Mouse (Mus musculus) adipocyte (in vitro differentiated cells): ENCODE results near the gene Cldn3.
"Not testable (repeated sequence)": the region's sequence is repeated elsewhere in the genome, so short reads cannot be mapped to it uniquely, and the experiment has no call there.

Experiments used
- DNase-seq: peaks from one replicate; pipeline ENCODE4 v3.0.0-alpha.2; 2016; ENCODE audit warnings: low spot score

Cldn3 gene

DNA sequence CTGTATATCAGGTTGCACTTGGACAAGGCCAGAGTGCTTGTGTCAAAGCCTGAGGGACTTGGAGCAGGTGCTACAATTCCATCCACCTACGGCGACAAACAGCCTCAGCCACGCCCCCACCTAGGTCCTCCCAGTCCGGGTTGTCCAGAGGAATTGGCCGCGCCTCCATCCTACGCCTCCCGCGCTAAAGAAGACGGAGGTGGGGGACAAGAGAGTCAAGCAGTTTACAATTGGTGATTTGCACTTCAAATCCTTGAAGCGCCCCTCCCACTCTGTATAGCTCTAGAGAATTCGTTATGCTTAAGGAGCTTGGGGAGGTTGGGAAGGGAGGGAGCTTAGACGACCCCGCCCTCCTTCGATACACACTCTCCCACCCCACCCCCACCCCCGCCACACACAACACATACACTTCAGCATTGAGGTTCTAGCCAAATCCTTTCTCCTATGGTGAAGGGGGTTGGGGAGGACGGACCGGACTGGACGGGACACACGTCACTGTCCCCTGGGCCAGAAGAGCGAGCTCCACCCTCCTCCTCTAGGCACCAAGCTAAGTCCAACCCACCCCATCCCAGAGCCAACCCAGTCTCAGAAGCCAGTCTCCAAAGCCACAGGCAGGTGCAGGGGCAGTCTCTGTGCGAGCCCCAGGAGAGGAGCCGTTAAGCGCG lies at the start of gene Cldn3:
TSS of gene Cldn3 (plus strand) at position 582 of the 665 bp plus-strand sequence.
- DNase-seq, result no peak

DNA sequence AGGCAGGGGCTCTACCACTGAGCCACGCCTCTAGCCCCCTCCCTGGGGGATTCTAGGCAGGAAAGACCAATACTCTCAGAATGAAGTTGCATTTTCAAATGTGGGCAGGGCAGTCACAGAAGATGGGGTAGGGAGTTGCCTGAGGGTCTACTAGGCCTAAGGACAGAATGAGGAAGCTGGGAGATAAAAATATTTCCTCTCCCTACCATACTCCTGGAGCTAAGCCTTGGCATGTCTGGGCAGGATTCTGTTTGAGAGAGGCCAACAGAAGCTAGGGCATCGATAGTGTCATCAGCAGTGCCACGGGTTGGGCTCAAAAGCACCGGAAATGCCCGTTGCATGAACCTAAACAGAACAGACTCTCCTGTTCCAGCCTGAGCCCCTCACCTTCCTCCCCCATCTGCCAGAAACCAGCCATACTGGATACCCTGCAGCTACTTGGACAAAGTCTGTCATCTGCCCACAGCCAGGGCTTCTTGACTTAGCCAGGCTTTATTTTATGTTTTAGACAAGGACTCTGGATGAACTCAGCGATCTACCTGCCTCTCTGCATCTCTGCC lies 49.3 kb upstream of the Cldn3 start:
- DNase-seq, result no peak

DNA sequence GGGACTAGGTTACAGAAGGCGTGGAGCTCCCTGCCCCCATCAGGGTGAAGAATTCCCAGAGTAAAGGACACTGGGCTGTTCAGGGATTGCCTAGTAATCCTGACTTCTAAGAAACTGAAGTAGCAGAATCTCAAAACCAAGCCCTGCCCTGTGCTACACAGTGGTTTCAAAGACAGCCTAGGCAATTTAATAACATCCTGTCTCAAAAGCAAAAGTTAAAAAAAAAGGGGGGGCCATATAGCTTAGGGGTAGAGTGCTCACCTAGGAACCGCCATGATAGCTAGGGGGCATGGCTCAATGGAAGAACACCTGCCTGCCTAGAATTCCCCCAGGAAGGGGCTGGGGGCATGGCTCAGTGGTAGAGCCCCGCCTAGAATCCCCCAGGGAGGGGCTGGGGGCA lies 46.9 kb upstream of the Cldn3 start:
- no peak for DNase-seq

DNA sequence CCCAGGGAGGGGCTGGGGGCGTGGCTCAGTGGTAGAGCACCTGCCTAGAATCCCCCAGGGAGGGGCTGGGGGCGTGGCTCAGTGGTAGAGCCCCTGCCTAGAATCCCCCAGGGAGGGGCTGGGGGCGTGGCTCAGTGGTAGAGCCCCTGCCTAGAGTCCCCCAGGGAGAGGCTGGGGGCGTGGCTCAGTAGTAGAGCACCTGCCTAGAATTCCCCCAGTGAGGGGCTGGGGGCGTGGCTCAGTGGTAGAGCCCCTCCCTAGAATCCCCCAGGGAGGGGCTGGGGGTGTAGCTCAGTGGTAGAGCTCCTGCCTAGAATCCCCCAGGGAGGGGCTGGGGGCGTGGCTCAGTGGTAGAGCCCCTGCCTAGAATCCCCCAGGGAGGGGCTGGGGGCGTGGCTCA lies 46.5 kb upstream of the Cldn3 start:
- DNase-seq, result not testable (repeated sequence)

DNA sequence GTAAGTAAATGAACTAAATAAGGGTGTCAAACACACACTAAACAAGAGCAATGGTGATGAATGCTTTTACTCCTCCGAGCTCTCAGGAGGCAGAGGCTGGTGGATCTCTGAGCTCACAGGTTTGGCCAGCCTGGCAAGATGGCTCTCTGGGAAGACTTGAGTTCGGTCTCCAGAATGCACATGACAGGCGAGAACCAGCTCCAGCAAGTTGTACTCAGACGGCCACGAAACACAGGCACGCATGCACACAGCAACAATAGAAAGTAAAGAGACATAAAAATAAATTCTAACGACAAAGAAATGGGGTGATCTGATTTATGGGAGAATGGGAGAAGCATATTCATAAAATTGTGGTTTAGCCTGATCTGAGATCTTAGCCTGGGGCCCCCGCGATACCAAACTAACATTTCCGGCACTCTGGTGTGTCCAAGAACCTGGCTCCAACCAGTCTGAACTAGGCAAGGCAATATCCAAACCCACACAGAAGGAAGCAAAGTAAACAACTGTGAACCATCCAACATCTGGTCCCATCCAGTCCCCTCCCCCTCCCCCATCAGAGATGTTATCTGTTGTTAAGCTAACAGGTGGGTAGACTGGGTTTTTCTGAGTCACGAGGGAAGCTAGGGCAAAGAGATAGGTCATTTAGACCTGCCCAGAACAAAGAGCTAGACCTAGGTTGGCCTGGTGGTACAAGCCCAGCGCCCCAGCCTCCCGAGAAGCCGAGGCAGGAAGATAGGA lies 44.4 kb upstream of the Cldn3 start:
- DNase-seq, result no peak

DNA sequence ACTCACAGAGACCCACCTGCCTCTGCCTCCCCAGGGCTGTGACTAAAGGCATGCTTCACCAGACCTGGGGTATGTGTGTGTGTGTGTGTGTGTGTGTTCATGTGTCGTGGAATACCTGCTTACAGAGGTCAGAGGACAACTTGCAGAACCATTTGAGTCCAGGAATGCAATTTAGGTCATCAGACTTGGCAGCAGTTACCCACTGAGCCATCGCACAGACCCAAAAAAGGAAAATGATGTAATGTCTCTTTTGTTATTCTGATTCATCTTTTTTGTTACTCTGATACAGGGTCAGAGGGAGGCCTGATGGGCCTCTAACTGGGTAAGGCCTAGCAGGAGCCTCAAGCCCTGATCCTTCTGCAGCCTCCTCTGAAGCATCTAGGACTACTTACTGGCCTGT lies 43.3 kb upstream of the Cldn3 start:
- DNase-seq, result no peak

DNA sequence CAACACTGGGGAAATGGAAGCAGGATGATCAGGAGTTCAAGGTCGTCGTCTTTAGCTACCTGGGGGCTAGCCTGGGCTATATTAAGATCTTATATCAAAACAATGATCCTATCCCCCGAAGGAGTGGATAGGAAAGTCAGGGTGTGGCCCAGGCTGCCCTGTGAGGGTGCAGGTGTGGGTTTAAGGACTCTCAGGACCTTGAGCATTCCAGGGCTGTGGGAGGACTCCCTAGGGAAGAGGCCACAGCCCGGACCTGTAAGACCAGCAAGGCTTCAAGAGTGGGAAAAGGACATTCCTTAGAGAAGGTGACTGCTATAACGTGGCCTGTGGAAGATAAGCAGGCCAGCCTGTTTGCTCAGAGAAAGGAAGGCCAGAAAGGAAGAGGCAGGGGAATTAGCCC lies 41.8 kb upstream of the Cldn3 start:
- no peak for DNase-seq

DNA sequence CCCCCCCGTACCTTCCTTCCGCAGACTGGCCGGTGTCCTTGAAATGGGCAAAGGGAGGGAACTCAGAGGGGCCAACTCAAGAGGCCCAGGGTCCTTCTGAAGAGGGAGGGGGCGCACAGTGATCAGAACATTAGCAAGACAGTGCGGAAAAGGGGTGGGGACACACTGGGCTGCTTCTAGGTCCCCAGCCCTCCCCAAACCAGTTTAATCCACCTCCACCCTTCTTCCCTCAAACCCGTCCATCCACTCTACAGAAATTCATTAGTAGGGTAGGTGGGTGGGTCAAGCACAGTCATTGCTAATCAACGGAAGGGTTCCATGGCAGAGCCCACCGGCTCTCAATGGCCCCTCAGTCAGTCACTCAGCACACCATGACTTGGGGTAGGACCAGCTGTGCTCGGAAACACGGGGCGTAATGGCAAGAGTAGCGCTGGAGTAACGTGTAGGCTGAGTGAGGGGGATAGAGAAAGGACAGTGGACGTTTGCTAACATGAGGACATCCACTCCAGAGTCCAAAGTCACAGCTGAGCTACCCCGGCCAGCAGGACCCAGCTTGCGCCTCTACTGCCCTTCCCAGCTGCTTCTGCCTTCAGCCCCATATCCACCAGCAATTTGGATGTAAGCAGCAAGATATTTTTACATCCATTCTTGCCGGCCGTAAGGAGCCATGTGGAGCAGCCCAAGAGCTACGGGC lies 40.6 kb upstream of the Cldn3 start:
- DNase-seq, result no peak

DNA sequence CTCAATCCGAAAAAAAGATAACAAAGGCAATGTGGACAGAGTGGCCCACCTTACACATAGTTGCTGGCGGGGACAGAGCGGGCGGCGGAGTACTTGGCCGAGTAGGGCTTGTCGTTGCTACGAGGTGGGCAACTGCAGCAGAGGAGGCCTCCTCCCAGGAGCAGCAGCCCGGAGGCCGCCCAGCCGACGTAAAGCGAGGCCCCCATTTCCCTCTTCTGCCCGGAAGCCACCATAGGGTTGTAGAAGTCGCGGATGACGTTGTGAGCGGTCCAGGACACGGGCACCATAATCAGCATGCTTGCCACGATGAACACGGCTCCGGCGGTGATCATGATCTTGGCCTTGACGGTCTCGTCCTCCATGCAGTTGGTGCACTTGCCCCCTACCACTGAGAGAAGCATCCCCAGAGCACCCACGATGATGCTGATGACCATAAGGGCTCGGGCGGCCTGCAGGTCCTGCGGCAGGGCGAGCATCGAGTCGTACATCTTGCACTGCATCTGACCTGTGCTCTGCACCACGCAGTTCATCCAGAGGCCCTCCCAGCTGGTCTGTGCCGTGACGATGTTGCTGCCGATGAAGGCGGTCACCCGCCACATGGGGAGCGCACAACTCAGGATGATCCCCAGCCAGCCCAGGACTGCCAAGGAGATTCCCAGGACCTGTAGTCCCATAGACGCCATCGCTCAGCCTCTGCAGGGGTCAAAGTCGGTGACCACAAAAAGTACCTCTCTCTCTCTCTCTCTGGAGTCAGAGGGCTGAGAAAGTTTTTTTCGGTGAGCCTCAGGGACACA lies 39.8 kb upstream of the Cldn3 start:
- no peak for DNase-seq

DNA sequence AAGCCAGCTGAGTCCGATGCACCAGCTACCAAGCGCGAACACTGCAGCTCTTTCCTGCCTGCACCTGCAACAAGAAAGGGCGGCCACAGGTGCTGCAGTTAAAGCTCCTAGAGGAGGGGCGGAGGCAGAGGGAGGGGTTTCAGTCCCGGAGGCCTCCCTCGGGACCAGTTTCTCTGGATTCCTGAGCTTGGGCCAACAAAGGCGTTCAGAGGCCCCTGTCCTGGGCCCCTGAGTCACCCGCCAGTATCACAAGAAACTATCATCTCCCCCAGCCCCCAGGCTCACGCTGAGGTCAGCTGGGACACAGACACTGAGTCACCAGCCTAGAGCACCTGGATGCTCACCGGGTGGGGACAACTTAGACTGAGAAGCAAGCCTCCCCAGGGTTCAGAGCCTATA lies 39.2 kb upstream of the Cldn3 start, which contains the start of gene Cldn4:
TSS of gene Cldn4 (minus strand) at position 78 of the 399 bp plus-strand sequence.
- no peak for DNase-seq

DNA sequence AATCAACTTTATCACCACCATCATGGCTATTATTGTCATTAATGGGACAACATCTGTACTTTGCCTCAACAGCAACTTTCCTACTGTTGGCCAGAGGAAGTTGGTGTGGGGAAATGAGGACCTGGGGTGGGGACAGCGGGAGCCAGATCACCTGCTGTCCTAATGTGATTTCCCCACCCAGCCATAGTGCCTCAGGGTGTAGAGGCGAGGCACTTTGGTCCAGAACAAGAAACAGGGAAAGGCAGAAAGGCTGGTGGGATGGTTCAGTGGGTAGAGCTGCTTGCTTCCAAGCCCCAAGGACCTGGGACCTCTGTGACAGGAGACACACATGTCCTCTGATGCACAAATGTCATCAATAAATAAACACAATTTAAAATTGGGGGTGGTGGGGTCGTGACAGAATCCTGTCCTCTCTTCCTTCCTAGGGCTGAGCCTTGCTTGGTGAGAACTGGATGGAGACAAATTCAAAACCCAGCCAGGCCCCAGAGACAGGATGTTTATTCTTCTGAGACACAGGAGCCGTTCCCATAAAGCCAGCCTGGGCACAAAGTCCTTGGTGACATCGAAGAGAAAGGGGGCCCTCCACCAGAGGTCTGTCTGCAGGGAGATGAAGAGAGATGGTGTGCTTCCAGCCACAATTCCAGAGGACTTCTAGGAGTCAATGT lies 38.5 kb upstream of the Cldn3 start:
- DNase-seq, result no peak

DNA sequence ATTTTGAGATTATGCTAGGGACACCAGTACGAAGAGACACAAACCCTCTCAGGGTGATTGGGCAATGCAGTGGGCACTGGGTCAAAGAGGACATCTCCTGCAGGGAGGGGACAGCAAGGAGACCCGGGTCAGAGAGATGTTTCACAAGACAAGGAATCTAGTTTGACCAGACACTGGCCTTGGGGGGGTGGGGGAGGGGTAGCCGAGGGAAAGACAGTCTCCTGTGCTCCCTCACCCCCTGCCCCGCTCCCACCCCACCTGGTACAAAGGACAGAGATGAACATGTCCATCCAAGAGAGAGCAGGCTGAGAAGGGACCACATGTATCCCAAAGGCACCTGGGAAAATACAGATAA lies 38.0 kb upstream of the Cldn3 start:
- DNase-seq, result no peak

DNA sequence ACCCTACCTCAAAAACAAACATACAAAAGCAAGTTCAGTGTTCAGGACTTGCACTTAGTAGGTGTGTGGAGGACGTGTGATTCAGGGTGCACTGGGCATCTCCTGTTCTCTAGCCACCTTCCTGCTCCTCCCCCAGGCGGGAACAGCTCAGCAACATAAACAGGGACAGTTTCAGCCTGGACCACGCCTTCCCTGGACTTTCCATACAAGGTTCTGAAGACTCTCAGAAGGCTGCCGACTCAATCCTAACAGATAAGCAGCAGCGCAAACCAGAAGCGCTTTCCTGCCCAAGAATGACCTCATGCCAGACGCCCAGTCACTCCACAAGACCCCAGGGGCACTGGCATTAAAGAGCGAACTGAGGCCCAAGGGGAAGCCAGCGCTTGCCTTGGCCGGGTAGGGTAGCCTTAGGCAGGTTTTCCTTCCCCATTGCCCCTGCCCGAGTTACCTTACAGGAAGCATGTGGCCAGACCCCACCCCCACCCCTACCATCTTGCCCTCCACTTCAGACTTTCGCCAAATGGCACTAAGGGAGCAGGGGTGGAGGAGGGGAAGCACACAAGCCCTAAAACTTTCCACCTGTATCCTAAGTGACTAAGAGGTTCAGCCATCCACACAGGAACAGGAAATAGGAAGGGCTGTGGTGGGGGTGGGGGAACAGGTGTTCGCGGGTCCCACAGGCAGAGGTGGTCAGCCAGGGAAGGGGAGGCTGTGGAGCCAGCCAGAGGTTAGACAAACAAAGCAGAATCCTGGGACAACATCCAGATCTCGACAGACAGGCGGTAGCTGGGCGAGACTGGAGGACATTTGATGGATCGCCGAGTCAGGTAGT lies 34.7 kb upstream of the Cldn3 start:
- DNase-seq, result no peak

DNA sequence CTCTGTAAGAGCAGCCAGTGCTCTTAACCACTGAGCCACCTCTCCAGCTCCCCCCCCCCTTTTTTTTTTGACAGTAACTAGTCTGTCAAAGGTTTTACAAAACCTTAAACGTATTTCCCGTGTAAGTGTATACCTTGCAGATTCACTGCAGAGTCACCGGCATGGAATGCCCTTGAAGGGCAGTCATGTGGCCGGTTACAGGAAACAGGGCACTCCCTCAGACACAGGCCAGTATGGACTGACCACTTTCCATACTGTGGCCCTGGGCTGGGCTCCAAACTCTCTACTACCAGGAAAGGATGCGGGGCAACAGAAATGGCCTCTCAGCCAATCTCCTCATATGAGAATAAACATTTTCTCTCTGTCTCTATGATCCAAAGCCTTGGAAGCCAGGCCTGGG lies 30.5 kb upstream of the Cldn3 start:
- no peak for DNase-seq

DNA sequence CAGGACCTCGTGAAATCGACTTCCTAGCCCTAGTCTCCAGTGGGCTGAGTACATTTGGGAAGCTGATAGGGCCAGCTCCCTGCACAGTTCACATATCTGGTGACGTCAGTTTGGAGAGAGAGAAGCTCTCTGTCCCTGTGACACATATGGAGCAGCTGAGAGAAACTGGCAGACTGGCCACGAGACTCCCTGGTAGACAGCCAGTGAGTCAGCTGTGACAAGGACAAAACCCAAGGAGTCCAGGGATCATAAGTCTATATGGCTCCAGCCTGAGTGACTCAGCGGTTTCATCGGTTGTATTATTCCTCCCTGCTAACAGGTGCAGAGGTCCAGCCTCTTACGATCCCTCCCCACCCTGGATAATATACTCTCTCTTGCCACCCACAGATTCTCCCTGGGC lies 26.9 kb upstream of the Cldn3 start:
- DNase-seq, result peak; percentile 95

DNA sequence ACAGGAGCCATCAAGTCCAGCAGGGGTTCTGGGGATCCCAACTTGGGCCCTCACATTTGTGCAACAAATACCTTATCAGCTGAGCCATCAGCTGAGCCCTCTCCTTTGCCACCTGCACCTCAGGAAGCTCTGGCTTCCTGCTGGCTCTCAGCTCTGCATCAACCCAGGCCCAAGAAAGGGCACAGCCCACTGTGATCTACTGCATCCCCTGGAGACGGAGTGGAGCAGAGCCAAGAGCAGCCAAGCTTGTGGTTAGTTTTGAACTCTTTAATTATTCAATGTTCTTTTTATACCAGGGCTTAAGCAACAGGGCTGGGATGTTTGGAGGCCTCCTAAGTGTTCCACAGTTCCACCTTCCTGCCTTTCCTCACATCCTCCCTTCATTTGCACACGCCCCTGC lies 25.6 kb upstream of the Cldn3 start:
- DNase-seq, result peak; percentile 13

DNA sequence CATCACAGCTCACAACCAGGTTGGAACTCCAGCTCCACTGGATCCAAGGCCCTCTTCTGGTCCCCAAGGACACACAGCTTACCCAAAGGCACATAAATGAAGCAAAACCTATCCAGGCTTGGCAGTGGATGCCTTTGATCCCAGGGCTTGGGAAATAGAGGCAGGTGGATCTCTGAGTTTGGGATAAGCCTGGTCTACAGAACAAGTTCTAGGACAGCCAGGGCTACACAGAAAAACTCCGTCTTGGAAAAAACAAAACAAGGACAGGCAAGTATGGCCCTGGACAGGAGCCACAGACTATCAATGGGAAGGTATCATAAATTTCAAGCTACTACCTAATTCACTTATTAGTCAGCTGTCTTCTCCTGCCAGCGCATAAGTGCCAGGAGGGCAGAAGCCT lies 24.5 kb upstream of the Cldn3 start:
- DNase-seq, result no peak

DNA sequence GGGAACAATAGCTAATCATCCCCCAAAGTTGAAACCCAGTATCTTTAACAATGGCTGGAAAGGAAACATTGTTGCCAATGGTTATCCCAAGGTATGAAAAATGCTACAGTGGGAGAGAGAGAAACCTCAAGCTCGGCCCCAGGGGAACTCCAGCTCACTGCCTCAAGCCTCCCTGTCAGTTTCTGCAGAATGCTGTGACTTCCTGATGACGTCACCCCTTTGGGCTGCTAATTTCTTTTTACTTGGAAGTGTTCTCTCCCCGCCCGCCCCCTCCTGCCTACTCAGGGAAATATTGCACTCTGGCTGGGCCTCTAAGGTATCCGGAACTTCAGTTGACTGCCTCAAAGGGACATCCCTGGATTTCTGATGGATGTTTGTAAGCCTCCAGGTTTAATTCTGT lies 22.5 kb upstream of the Cldn3 start:
- peak; percentile 39 for DNase-seq

DNA sequence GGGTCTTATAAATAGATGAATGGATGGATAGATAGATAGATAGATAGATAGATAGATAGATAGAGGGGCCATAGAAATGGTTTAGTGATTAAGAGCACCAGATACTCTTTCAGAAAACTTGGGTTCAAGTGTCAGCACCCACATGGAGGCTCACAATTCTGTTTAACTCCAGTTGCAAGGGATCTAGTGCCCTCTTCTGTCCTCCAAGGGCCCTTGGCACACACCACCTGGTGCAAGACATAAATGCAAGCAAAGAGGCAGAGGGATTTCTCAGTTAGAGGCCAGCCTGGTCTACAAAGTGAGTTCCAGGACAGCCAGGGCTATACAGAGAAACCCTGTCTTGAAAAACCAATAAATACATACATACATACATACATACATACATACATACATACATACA lies 21.4 kb upstream of the Cldn3 start:
- not testable (repeated sequence) for DNase-seq

DNA sequence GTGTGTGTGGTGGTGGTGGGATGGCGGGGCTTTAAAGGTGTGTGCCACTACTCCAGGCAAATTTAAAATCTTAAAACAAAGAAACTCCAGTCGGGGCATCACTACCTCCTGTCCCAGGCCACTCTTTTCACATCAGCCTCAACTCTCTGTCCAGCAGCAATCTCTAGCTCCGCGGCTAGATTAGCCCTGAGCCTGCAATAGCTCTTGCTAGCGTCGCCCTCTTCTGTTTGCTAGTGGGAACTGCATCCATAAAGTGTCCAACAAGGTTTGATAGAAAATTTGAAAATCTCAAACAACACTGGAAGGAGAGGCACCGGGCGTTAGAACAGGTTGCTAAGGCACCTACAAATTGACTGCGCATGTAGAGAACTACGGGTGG lies 20.6 kb upstream of the Cldn3 start:
- DNase-seq, result peak; percentile 86
